Mouse (Mus musculus) kidney, adult 9 months (tissue): Measurements from ENCODE around the gene Jak1.

ENCODE experiments used
- DNase-seq: peaks from one replicate; pipeline ENCODE4 v3.0.0; 2022

The Jak1 gene

GRCm38 (mm10) chr4:101182603-101183011 is 82.5 kb downstream of the Jak1 start:
- DNase-seq = peak; percentile 52

- no peak for DNase-seq
Measured at GRCm38 (mm10) chr4:101180681-101181080, 84.4 kb downstream of the Jak1 start.

GRCm38 (mm10) chr4:101179836-101180235 is 85.2 kb downstream of the Jak1 start:
- DNase-seq = no peak

- no peak for DNase-seq
Measured at GRCm38 (mm10) chr4:101179076-101179475, 86.0 kb downstream of the Jak1 start.

GRCm38 (mm10) chr4:101177796-101178195 is 87.3 kb downstream of the Jak1 start:
- no peak for DNase-seq

GRCm38 (mm10) chr4:101176123-101176522 is 89.0 kb downstream of the Jak1 start:
- no peak for DNase-seq

- DNase-seq = no peak
Measured at GRCm38 (mm10) chr4:101174916-101175625, 90.0 kb downstream of the Jak1 start.

- DNase-seq = no peak
Measured at GRCm38 (mm10) chr4:101172738-101173137, 92.3 kb downstream of the Jak1 start.

- peak; percentile 65 for DNase-seq
Measured at GRCm38 (mm10) chr4:101168189-101168778, 96.8 kb downstream of the Jak1 start.

GRCm38 (mm10) chr4:101167777-101168176 is 97.3 kb downstream of the Jak1 start:
- DNase-seq = no peak

GRCm38 (mm10) chr4:101165776-101166175 is 99.3 kb downstream of the Jak1 start:
- no peak for DNase-seq

- DNase-seq = no peak
Measured at GRCm38 (mm10) chr4:101164673-101165072, 100.4 kb downstream of the Jak1 start.

- no peak for DNase-seq
Measured at GRCm38 (mm10) chr4:101164189-101164588, 100.9 kb downstream of the Jak1 start.

- DNase-seq = peak; percentile 78
Measured at GRCm38 (mm10) chr4:101160821-101161220, 104.3 kb downstream of the Jak1 start.

GRCm38 (mm10) chr4:101159191-101159764 is 105.8 kb downstream of the Jak1 start:
- DNase-seq = no peak

GRCm38 (mm10) chr4:101158282-101158681 is 106.8 kb downstream of the Jak1 start:
- DNase-seq = no peak

- DNase-seq = peak; percentile 84
Measured at GRCm38 (mm10) chr4:101157476-101157875, 107.6 kb downstream of the Jak1 start.

GRCm38 (mm10) chr4:101155541-101155940 is 109.5 kb downstream of the Jak1 start:
- no peak for DNase-seq

GRCm38 (mm10) chr4:101146891-101147655 is 118.0 kb downstream of the Jak1 start:
- DNase-seq = no peak

- DNase-seq = peak; percentile 70
Measured at GRCm38 (mm10) chr4:101146047-101146745, 118.9 kb downstream of the Jak1 start.

- DNase-seq = no peak
Measured at GRCm38 (mm10) chr4:101144790-101145189, 120.3 kb downstream of the Jak1 start.

- DNase-seq = no peak
Measured at GRCm38 (mm10) chr4:101144361-101144760, 120.7 kb downstream of the Jak1 start.

- no peak for DNase-seq
Measured at GRCm38 (mm10) chr4:101143901-101144300, 121.2 kb downstream of the Jak1 start.
